Mouse (Mus musculus) heart, postnatal 36 days (tissue): ENCODE results near the gene Sema3a. TPM values are rescaled to one million over a fixed set of nuclear protein-coding genes. Genes with fewer than 3 reads are reported as not detected.

Experiments
- DNase-seq, 2 experiments: peaks; one replicate each; pipeline ENCODE4 v3.0.0; 2021 to 2022
- intact Hi-C: fragments of 180-260 bp; cut with DNase I; formaldehyde crosslinking; loops from one replicate; pipeline ENCODE4 v1.15.1; 2025
- total RNA-seq, 2 experiments: library from RNA; stranded (reverse); gene quantifications; 2 replicates each; pipeline ENCODE4 v1.2.3; 2021

Gene Sema3a
- total RNA-seq, 2 experiments from 2014 or later: 1.8 to 2.2 TPM

- intact Hi-C loops: no loop called here
- DNase-seq: no peak
These were observed 193.7 kb downstream of the Sema3a start for GRCm38 (mm10) chr5:13318728-13319429.

GRCm38 (mm10) chr5:13320138-13320537 is 194.9 kb downstream of the Sema3a start:
- DNase-seq: no peak
- intact Hi-C loops: no loop called here

- DNase-seq: no peak
- intact Hi-C loops: no loop called here
These were observed 202.1 kb downstream of the Sema3a start for GRCm38 (mm10) chr5:13327281-13327680.

GRCm38 (mm10) chr5:13331412-13331811 is 206.2 kb downstream of the Sema3a start:
- DNase-seq: no peak
- intact Hi-C loops: no loop called here

GRCm38 (mm10) chr5:13337665-13338064 is 212.5 kb downstream of the Sema3a start:
- no peak for DNase-seq
- intact Hi-C loops: no loop called here

DNA sequence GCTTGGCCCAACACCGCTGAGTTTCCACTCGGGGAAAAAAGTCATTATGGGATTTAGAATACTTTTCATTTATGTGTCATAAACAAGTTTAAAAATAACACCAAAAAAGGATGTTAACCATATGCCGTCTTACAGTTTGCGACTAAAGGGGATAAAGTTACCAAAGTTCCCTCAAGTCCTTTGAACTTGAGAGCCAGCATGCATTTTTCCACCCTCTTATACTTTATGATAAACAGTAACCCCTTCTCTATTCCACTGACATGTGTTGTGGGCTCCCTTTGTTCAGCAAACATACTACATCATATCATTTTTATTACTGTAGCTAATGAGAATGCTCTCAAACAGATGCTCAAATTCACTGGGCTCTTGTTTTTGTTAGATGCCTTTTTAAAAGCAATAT is 221.9 kb downstream of the Sema3a start:
- intact Hi-C loops: no loop called here
- DNase-seq: no peak

- no peak for DNase-seq
- intact Hi-C loops: no loop called here
These were observed 226.4 kb downstream of the Sema3a start for GRCm38 (mm10) chr5:13351611-13352010.

- intact Hi-C loops: no loop called here
- no peak for DNase-seq
These were observed 227.8 kb downstream of the Sema3a start for GRCm38 (mm10) chr5:13352995-13353394.

DNA sequence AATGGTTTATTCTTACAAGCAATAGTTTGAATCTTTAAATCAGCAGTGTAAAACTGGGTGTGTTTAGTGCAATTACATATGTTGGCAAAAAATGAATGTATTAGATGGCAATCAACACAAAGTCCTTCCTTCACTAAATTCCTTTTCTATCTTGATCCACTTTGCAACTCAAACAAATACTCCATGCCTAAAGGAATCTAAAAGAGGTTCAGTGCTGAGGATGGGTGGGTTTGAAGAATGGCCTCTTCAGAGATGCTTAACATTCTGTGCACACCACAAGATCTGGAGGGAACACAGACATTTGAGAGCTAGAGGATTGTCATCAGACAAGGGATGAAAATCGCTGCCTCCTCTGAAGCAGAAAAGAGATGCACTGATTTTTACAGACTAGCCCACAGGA is 228.3 kb downstream of the Sema3a start:
- intact Hi-C loops: no loop called here
- no peak for DNase-seq

DNA sequence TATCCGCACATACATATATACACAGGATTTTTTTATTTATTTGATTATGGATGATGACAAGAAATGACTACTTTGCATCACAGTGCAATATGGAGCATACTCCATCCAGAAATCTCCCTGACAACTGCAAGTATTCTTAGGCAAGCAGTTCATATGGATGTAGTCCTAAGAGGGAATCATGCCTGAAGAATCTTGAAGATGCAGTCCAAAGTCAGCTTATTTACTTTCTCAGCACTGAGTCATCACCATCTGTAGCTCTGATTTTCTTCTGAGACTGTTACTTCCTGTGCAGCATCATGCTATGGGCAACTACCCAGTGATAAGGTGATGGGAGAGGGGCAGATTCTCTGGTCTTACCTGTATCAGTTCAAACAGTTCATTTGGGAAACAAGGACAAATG is 229.7 kb downstream of the Sema3a start:
- intact Hi-C loops: no loop called here
- DNase-seq: no peak

DNA sequence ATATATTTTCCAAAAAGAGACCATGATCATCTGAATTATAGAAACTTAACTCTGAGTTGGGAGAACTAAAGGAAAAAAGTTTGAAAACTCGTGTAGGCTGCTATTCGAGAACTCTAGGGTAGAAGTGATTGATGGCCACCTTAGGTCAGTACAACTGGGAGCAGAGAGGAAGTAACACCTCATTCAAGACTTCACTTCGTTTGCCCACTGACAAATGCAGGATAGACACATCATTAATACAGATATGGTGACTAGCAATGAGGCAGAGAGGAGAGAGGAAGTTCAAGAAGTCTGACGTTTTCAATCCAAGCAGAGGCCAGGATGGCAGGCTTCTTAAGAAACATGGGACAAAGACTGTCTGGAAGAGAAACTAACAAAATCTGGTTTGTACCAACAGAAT is 233.6 kb downstream of the Sema3a start:
- DNase-seq: no peak
- intact Hi-C loops: no loop called here

GRCm38 (mm10) chr5:13360711-13361110 is 235.5 kb downstream of the Sema3a start:
- DNase-seq: no peak
- intact Hi-C loops: no loop called here

- no peak for DNase-seq
- intact Hi-C loops: no loop called here
These were observed 239.9 kb downstream of the Sema3a start for GRCm38 (mm10) chr5:13365108-13365507.

DNA sequence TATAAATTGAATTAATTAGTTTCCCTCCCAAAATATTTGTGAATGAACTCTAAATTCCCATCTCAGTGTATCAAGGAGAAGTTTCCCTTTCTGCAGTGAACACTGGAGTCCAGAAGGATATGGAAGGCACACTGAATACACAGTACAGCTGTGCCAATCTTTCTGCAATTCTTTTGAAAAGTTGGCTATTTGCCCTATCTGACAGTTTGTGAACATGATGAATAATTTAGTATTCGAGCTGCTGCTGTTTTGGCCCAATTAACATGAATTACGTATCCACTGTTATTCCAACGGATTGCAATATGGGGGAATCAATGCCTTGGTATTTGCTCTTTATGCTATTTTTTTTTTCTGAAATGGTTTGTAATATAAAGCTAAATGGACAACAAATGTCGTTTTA is 254.0 kb downstream of the Sema3a start:
- DNase-seq: no peak
- intact Hi-C loops: no loop called here

DNA sequence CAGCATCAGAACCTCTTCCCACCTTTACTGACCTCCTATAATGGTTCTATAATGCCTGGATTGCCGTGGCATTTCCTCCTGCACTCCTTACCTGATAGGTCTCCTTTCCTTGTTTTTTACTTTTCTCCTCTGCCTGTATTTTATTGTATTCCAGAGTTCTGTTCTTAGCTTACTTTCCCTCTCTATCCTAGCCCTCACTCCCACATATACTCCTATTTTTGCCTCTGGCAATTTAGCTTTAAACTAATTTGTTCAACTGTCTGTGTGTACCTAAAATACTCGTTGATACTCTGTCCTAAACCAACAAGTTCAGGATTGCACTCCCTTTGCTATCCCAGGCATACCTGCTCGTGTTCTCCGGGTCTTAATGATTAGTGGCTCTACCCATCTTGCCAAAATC is 258.8 kb downstream of the Sema3a start:
- intact Hi-C loops: no loop called here
- no peak for DNase-seq

DNA sequence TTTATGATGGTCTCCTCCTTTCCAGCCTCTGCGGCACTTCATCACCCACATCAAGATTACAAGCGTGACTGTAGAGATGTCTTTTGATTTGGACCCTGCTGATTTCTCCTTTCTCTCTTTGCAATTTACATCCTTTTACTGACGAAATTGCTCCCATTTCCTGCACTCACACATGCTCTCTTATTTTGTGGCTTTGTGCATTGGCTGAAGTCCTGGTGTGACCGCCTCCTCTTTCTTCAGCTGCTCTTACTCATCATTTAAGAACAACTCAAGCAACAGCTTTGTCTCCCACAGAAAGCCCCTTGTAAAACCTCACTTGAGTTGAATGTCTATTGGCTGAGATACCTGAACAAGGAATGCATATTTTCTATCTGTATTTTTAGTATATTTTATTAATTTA is 259.5 kb downstream of the Sema3a start:
- DNase-seq: no peak
- intact Hi-C loops: no loop called here

GRCm38 (mm10) chr5:13386603-13387002 is 261.4 kb downstream of the Sema3a start:
- DNase-seq: no peak

GRCm38 (mm10) chr5:13387679-13388078 is 262.5 kb downstream of the Sema3a start:
- no peak for DNase-seq
- intact Hi-C loops: no loop called here

More at GRCm38 (mm10) chr5:13386603-13387002, 261.4 kb downstream of the Sema3a start:
- intact Hi-C loops: no loop called here

DNA sequence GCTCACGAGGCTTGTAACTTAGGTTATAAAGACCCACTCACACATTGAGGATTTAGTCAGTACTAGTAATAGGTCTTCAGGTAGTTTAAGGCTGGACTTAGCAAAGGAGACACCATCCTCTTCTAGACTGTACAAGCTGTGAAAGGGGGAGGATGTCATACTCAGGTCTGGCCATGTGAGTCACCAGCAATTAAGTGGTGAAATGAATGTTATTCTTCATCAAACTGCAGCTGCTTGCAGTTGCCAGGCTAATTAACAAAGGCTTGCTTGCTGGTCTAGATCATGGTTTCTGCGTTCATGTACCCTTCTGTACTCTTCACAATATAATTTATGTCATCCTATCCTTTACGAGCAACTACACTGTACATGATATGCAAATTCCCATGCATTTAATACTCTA is 264.8 kb downstream of the Sema3a start:
- no peak for DNase-seq
- intact Hi-C loops: no loop called here

- intact Hi-C loops: loop anchor here (1.0 kb wide), 2 partner anchors 180 to 224 kb away; no protein-coding TSS in a partner anchor
- peak in 1 of 2 experiments; percentile 2 for DNase-seq
These were observed 280.2 kb downstream of the Sema3a start for GRCm38 (mm10) chr5:13405432-13405831.

GRCm38 (mm10) chr5:13406131-13406530 is 280.9 kb downstream of the Sema3a start:
- no peak for DNase-seq
- intact Hi-C loops: loop anchor here (2.0 kb wide), 1 partner anchor 63 kb away; no protein-coding TSS in a partner anchor

DNA sequence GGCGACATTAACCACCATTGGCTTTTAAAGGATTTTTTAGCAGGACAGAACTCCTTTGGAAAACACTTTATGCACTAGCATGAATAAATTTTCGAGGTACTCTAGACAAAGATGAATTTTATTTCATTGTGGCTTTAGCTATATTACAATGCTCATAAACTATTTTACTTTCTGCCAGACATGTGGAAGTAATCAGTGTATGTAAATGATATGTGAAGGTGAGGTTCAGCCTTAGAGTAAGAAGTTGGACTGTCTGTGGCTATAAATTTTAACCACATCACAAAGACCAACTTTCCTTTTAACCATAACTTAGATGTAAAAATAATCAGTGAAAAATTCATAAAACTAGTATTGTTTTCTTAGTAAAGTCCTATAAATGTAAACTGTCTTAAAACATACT is 286.7 kb downstream of the Sema3a start:
- intact Hi-C loops: no loop called here
- no peak for DNase-seq
